Mouse (Mus musculus): ENCODE data around the gene Hnf4a. TPM values are rescaled to one million over a fixed set of nuclear protein-coding genes. Genes with fewer than 3 reads are reported as not detected.

Hnf4a gene
- polyA plus RNA-seq, 1 experiment from 2014 or later: 18.9 TPM

GRCm38 (mm10) chr2:163463998-163464397 lies 42.6 kb upstream of the Hnf4a start:
- 64% methylated on average over 4 of the region's 4 CpGs for WGBS

GRCm38 (mm10) chr2:163464562-163464961 lies 42.0 kb upstream of the Hnf4a start:
- no peaks in the 10 kb centered on the region for H3K4me1 ChIP-seq (ENCODE audit: control insufficient read depth, insufficient read depth, low read length)
- no peak overlapping the region for H3K9ac ChIP-seq (replicated peaks; ENCODE audit: low read depth, low read length)
- H3K4me3 ChIP-seq (ENCODE audit: low read depth, low read length): no peak overlapping the region
- ATAC-seq (ENCODE audit: insufficient number of reproducible peaks, insufficient read depth, low FRiP score, low read depth): no peak
- peaks cover 12% of the 10 kb centered on the region; the same call in 1 of the 2 replicates for H3K36me3 ChIP-seq (ENCODE audit: control insufficient read depth, insufficient read depth, low read length)
- no peaks in the 10 kb centered on the region for H3K9me3 ChIP-seq (ENCODE audit: control insufficient read depth, low read depth, low read length)
- no peak overlapping the region for H3K4me2 ChIP-seq (replicated peaks; ENCODE audit: low read depth, low read length)
- WGBS: 51% methylated on average over 6 of the region's 6 CpGs
- H3K27ac ChIP-seq (ENCODE audit: low read length): no peak overlapping the region
- H3K27me3 ChIP-seq (ENCODE audit: control insufficient read depth, insufficient read depth, low read length): no peaks in the 10 kb centered on the region

More at GRCm38 (mm10) chr2:163463998-163464397, 42.6 kb upstream of the Hnf4a start:
- Histone ChIP-seq H3K9me3 (ENCODE audit: control insufficient read depth, low read depth, low read length) (no peaks in the 10 kb centered on the region), H3K9ac (replicated peaks; ENCODE audit: low read depth, low read length) (no peak overlapping the region), H3K4me1 (ENCODE audit: control insufficient read depth, insufficient read depth, low read length) (no peaks in the 10 kb centered on the region), H3K36me3 (ENCODE audit: control insufficient read depth, insufficient read depth, low read length) (peaks cover 10% of the 10 kb centered on the region; the same call in 1 of the 2 replicates), H3K4me2 (replicated peaks; ENCODE audit: low read depth, low read length) (no peak overlapping the region), H3K27ac (ENCODE audit: low read length) (no peak overlapping the region), H3K27me3 (ENCODE audit: control insufficient read depth, insufficient read depth, low read length) (no peaks in the 10 kb centered on the region), H3K4me3 (ENCODE audit: low read depth, low read length) (no peak overlapping the region)
- no peak for ATAC-seq (ENCODE audit: insufficient number of reproducible peaks, insufficient read depth, low FRiP score, low read depth)

- no peaks in the 10 kb centered on the region for H3K9me3 ChIP-seq (ENCODE audit: control insufficient read depth, low read depth, low read length)
- H3K36me3 ChIP-seq (ENCODE audit: control insufficient read depth, insufficient read depth, low read length): peaks cover 12% of the 10 kb centered on the region; the same call in 1 of the 2 replicates
- H3K4me2 ChIP-seq (replicated peaks; ENCODE audit: low read depth, low read length): no peak overlapping the region
- ATAC-seq (ENCODE audit: insufficient number of reproducible peaks, insufficient read depth, low FRiP score, low read depth): peak; percentile 68
- H3K4me3 ChIP-seq (ENCODE audit: low read depth, low read length): no peak overlapping the region
- no peaks in the 10 kb centered on the region for H3K4me1 ChIP-seq (ENCODE audit: control insufficient read depth, insufficient read depth, low read length)
- no peaks in the 10 kb centered on the region for H3K27me3 ChIP-seq (ENCODE audit: control insufficient read depth, insufficient read depth, low read length)
- no peak overlapping the region for H3K27ac ChIP-seq (ENCODE audit: low read length)
- no peak overlapping the region for H3K9ac ChIP-seq (replicated peaks; ENCODE audit: low read depth, low read length)
- 51% methylated on average over 8 of the region's 8 CpGs for WGBS
Measured at GRCm38 (mm10) chr2:163466771-163467170, 39.8 kb upstream of the Hnf4a start.

- H3K9ac ChIP-seq (replicated peaks; ENCODE audit: low read depth, low read length): no peak overlapping the region
- no peaks in the 10 kb centered on the region for H3K27me3 ChIP-seq (ENCODE audit: control insufficient read depth, insufficient read depth, low read length)
Measured at GRCm38 (mm10) chr2:163467585-163467984, 39.0 kb upstream of the Hnf4a start.

GRCm38 (mm10) chr2:163468866-163469265 lies 37.7 kb upstream of the Hnf4a start:
- H3K4me1 ChIP-seq (ENCODE audit: control insufficient read depth, insufficient read depth, low read length): no peaks in the 10 kb centered on the region; the same call in 1 of the 2 replicates
- 91% methylated on average over 6 of the region's 6 CpGs for WGBS
- H3K4me2 ChIP-seq (replicated peaks; ENCODE audit: low read depth, low read length): no peak overlapping the region
- no peaks in the 10 kb centered on the region for H3K27me3 ChIP-seq (ENCODE audit: control insufficient read depth, insufficient read depth, low read length)
- H3K9me3 ChIP-seq (ENCODE audit: control insufficient read depth, low read depth, low read length): no peaks in the 10 kb centered on the region
- H3K9ac ChIP-seq (replicated peaks; ENCODE audit: low read depth, low read length): no peak overlapping the region
- H3K36me3 ChIP-seq (ENCODE audit: control insufficient read depth, insufficient read depth, low read length): peaks cover 12% of the 10 kb centered on the region; the same call in 1 of the 2 replicates
- no peak overlapping the region for H3K27ac ChIP-seq (ENCODE audit: low read length)
- no peak for ATAC-seq (ENCODE audit: insufficient number of reproducible peaks, insufficient read depth, low FRiP score, low read depth)
- H3K4me3 ChIP-seq (ENCODE audit: low read depth, low read length): no peak overlapping the region

More at GRCm38 (mm10) chr2:163467585-163467984, 39.0 kb upstream of the Hnf4a start:
- peaks cover 12% of the 10 kb centered on the region; the same call in 1 of the 2 replicates for H3K36me3 ChIP-seq (ENCODE audit: control insufficient read depth, insufficient read depth, low read length)
- no peak overlapping the region for H3K27ac ChIP-seq (ENCODE audit: low read length)
- ATAC-seq (ENCODE audit: insufficient number of reproducible peaks, insufficient read depth, low FRiP score, low read depth): no peak
- no peaks in the 10 kb centered on the region for H3K9me3 ChIP-seq (ENCODE audit: control insufficient read depth, low read depth, low read length)
- no peak overlapping the region for H3K4me3 ChIP-seq (ENCODE audit: low read depth, low read length)
- no peak overlapping the region for H3K4me2 ChIP-seq (replicated peaks; ENCODE audit: low read depth, low read length)
- WGBS: 91% methylated on average over 6 of the region's 6 CpGs
- no peaks in the 10 kb centered on the region for H3K4me1 ChIP-seq (ENCODE audit: control insufficient read depth, insufficient read depth, low read length)

GRCm38 (mm10) chr2:163469711-163470110 lies 36.9 kb upstream of the Hnf4a start:
- Histone ChIP-seq H3K4me3 (ENCODE audit: low read depth, low read length) (no peak overlapping the region), H3K4me2 (replicated peaks; ENCODE audit: low read depth, low read length) (no peak overlapping the region), H3K9ac (replicated peaks; ENCODE audit: low read depth, low read length) (no peak overlapping the region), H3K27ac (ENCODE audit: low read length) (no peak overlapping the region), H3K36me3 (ENCODE audit: control insufficient read depth, insufficient read depth, low read length) (peaks cover 12% of the 10 kb centered on the region; the same call in 1 of the 2 replicates), H3K4me1 (ENCODE audit: control insufficient read depth, insufficient read depth, low read length) (no peaks in the 10 kb centered on the region; the same call in 1 of the 2 replicates), H3K9me3 (ENCODE audit: control insufficient read depth, low read depth, low read length) (no peaks in the 10 kb centered on the region), H3K27me3 (ENCODE audit: control insufficient read depth, insufficient read depth, low read length) (no peaks in the 10 kb centered on the region)
- ATAC-seq (ENCODE audit: insufficient number of reproducible peaks, insufficient read depth, low FRiP score, low read depth): no peak
- 92% methylated on average over 15 of the region's 15 CpGs for WGBS

GRCm38 (mm10) chr2:163471136-163471535 lies 35.5 kb upstream of the Hnf4a start:
- Histone ChIP-seq H3K36me3 (ENCODE audit: control insufficient read depth, insufficient read depth, low read length) (peaks cover 12% of the 10 kb centered on the region; the same call in 1 of the 2 replicates), H3K9me3 (ENCODE audit: control insufficient read depth, low read depth, low read length) (no peaks in the 10 kb centered on the region), H3K27ac (ENCODE audit: low read length) (no peak overlapping the region), H3K9ac (replicated peaks; ENCODE audit: low read depth, low read length) (no peak overlapping the region), H3K27me3 (ENCODE audit: control insufficient read depth, insufficient read depth, low read length) (no peaks in the 10 kb centered on the region), H3K4me2 (replicated peaks; ENCODE audit: low read depth, low read length) (peak overlapping the region; percentile 74), H3K4me1 (ENCODE audit: control insufficient read depth, insufficient read depth, low read length) (no peaks in the 10 kb centered on the region; the same call in 1 of the 2 replicates), H3K4me3 (ENCODE audit: low read depth, low read length) (no peak overlapping the region)
- WGBS: 62% methylated on average over 3 of the region's 3 CpGs
- no peak for ATAC-seq (ENCODE audit: insufficient number of reproducible peaks, insufficient read depth, low FRiP score, low read depth)

- H3K27ac ChIP-seq (ENCODE audit: low read length): 0 out of 2 replicates have a peak overlapping the region, but pooled peaks have one; percentile 48
- H3K4me1 ChIP-seq (ENCODE audit: control insufficient read depth, insufficient read depth, low read length): no peaks in the 10 kb centered on the region; the same call in 1 of the 2 replicates
- H3K4me3 ChIP-seq (ENCODE audit: low read depth, low read length): peak overlapping the region; percentile 87
- H3K9me3 ChIP-seq (ENCODE audit: control insufficient read depth, low read depth, low read length): no peaks in the 10 kb centered on the region
- H3K4me2 ChIP-seq (replicated peaks; ENCODE audit: low read depth, low read length): peak overlapping the region; percentile 74
- H3K9ac ChIP-seq (replicated peaks; ENCODE audit: low read depth, low read length): peak overlapping the region; percentile 72
- ATAC-seq (ENCODE audit: insufficient number of reproducible peaks, insufficient read depth, low FRiP score, low read depth): peak; percentile 43; the same call in 1 of the 2 replicates
- WGBS: 4% methylated on average over 36 of the region's 36 CpGs
- H3K27me3 ChIP-seq (ENCODE audit: control insufficient read depth, insufficient read depth, low read length): no peaks in the 10 kb centered on the region
- peaks cover 12% of the 10 kb centered on the region; the same call in 1 of the 2 replicates for H3K36me3 ChIP-seq (ENCODE audit: control insufficient read depth, insufficient read depth, low read length)
Measured at GRCm38 (mm10) chr2:163471710-163472465, 34.7 kb upstream of the Hnf4a start.

All from stomach, embryonic 14.5 days (tissue).